Mouse (Mus musculus): ENCODE results near the gene Tmem184c.

GRCm38 (mm10) chr8:77650646-77651190 is 40.2 kb upstream of the Tmem184c start:
- no peak for TF ChIP-seq POLR2A (IDR thresholded peaks at IDR 0.05; ENCODE audit: low read depth, low read length)
- no peak for TF ChIP-seq CTCF (IDR thresholded peaks at IDR 0.05; ENCODE audit: extremely low read depth, insufficient read depth, insufficient read length, insufficient replicate concordance)
